Mouse (Mus musculus) thymus, adult 18-20 months (tissue): Measurements from ENCODE around the gene Lrp8.

Experiments used
- DNase-seq, 2 experiments: peaks; one replicate each; pipeline ENCODE4 v3.0.0; 2022; ENCODE audit warnings: mixed read lengths in 2 of 2

Lrp8 gene

DNA sequence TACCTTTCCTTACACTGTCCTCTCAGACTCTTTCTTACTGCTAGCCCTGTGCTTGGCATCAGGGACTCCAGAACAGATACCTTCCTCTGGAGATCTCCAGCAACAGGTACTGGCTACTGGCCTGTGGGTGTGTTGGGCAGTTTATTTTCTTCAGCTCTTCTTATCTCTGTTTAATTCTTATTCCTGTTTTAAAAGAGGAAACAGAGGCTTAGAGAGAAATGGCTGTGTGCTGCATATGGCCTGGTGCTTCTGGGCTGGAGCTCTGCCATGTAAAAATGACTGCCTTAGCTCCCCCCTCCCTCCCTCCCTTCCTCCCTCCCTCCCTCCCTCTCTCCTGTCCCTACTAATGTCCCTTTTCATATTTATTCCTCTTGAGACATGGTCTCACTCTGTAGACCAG, 6.6 kb downstream of the Lrp8 start:
- no peak for DNase-seq

DNA sequence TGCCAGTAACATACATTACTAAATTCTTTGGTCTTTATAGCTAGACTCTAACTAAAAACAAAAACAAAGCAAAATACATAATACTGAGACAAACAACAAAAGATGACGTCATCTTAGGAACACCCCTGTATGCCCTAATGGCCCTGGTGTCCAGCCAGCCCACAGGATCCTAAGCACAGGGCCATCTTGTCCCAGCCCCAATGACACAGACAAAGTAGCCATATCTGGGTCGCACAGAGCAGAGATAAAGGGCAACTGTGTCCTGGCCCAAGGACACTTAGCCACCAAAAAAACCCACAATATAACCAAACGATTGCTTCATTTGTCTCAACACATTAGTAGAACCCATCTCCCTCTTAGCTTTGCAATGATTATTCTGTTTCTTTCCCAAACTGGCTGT, 8.9 kb downstream of the Lrp8 start:
- DNase-seq = no peak

DNA sequence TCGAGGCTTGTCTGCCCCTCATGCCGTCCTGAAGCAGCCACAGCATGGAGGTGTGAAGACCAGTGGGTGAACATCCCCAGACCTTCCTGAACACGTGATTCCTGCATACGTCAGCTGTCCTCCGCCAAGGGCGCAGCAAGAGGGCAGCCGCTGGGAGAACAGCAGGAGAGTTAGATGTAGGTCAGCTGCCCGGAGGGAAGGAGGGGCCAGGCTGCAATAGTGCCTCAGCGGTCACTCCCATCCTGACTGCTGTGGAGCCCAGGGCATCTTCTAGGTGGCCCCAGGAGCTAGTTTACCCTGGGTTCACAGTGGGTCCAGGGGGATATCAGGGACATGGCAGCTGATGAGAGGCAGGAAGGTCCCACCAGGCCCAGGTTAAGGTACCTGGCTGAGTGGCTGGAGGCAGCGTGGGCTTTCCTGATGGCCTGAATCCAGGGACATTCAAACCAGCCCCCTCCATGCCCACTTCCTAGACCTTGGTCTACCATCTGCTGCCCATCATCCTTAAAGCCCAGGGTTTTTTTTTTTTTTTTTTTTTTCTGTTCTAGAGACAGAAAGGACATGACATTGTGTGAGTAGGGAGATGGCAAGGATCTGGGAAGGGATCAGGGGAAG, 9.8 kb downstream of the Lrp8 start:
- no peak for DNase-seq

DNA sequence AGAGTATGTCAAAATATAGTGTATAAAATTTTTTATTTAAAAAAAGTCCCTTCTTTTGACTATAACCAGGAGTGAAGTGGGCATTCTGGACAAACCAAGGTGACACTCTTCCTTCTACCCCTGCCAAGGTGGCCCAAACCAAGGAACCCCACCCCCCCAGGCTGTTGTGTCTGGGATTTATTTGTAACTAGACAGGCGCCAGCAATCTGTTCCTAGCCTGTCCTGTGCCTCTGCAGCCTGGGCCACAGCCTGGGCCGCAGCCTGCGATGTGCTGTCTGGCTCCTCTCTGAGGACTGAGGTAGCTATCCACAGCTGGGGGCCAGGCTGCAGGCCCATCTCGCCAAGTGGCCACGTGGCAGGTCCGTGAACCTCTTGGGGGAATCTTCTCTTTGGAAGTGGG, 10.3 kb downstream of the Lrp8 start:
- no peak for DNase-seq

DNA sequence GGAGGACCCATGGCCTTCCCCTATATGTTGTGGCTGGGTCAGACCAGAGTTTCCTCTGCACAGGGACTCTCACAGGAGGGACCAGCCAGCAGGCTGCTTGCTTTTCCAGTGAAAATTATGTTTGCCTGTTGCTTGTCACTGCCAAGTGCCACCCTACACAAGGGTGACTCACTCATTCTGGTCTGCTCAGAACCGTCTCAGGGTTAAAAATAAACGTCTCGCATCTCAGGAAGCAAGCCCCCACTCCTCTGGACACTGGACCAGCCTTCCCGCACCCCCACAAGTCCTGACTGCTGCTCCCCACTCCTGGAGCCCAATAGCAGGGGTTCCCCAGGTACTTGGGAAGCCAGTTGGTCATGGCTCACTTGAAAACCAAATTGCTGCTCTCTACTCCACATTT, 14.4 kb downstream of the Lrp8 start:
- DNase-seq = no peak

DNA sequence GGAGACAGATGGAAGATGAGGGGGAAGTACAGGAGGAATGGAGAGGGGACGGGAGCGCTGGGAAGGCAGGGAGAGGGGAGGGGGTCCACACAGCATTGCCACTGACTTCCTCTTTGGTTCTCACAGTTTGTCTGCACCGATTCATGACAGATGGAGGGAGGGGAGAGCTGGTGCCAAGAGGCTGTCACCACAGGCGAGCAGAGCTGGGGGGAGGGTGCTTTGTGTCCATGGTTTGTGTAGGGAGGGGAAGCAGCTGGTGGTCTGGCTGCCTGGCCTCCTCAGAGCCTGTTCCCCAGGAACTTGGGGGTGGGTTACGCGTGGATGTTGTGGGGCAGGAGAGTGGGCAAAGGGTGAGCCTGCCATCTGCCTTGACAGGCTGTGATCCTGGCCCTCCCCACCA, 15.4 kb downstream of the Lrp8 start:
- no peak for DNase-seq

DNA sequence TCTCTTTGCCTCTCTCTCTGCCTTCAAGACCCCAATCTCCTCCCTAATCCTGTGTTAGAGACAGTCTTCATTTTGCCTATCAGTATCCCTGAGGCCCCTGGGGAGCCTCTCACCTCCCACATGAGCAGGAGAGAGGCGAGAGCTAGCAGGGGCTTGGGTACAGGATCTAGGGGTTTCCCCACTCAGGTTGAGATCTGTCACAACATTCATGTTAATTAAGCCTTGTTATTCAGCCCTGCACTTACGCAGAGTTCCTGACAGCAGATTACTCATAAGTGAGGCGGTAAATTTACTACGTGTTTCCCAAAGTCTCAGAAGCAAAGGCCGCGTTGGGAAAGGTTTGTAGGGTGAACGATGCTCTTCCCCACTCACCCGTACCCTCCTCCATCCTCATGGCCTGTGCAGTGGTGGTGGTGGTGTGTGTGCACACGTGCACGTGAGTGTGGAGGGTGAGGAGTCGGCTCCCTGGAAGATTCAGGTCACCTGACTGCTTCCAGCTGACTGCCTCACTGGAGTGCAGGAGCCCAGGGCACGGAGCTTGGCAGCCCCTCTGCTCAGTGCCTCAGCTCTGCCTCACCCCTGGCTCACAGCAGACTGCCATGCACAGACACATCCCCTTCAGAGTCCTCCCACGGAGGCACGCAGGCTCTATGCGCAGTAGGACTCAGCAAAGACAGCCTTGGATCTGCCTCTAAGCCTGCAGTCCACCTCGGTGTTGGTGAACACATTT, 18.1 kb downstream of the Lrp8 start:
- DNase-seq = no peak

DNA sequence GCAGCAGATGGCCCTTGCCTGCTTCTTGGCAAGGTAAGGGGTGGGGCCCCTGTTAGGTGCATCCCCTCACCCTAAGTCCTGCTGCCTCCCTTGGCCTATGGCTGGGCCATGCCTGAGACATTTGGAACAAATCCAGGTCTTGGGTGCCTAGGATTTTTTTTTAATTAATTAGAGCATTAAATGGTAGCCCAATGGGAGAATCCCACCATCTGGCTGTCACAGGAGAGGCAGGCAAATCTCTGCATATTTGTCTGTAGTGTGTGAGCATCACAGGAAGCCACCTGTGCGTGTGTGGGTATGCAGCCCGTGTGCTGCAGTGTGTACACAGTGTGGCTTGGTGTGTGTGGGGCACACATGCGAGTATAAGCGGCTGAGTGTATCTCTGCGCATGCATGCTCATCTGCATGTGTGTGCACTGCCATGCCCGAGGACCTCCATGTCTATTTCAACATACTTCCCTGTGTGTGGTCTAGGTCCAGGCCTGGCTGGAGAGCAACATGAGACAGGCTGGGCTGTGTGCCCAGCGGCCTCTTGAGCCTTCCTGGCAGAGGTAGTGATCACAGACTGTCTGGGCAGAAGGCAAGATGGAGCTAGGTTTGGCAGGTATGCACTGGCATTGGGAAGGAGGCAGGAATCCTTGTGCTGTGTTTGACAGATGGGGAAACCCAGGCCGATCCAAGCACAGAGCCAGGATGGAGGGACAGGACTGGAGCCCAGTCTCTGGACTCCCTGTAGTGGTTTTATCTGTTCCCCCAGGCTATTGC, 19.0 kb downstream of the Lrp8 start:
- no peak for DNase-seq

DNA sequence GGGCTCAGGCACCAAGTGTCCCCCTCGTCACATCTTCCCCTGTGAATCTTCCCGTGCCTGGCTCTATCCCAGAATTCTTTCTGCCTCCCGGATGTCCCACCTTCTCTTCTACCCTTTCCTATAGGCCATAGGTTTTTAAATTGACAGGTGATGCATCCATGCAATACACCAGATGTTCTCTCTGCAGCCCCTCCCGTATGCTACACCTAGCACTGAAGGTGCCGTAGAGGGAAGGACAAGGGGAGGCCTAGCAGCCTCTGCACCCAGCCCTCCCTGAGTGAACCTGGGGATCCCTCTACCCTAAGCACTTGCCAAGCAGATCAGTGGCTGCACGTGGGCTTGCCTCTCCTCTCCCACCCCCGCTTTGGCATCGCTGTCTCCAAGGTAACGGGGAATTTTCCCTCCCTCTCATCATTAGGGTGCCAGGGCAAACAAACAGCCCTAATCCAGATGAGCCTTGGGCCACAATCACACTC, 20.9 kb downstream of the Lrp8 start:
- no peak for DNase-seq

DNA sequence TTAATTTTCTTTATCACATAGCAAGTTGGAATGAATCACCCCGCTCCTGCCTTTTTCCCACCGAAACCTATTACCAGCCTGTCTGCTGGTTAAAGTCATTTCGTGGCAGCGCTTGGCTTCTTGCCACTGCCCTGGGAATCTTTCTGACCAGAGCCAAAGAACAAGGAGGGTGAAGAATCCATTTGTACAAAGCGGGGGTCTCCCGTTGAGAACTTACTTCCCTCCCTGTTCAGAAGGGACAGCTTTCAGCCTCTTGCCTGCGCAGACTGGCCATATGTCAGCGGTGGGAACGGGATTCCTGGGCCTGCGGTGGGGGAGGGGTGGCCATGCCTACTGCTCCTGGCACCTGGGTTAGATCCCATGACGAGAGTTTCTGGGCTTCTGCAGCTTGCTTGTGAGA, 21.4 kb downstream of the Lrp8 start:
- DNase-seq = no peak

DNA sequence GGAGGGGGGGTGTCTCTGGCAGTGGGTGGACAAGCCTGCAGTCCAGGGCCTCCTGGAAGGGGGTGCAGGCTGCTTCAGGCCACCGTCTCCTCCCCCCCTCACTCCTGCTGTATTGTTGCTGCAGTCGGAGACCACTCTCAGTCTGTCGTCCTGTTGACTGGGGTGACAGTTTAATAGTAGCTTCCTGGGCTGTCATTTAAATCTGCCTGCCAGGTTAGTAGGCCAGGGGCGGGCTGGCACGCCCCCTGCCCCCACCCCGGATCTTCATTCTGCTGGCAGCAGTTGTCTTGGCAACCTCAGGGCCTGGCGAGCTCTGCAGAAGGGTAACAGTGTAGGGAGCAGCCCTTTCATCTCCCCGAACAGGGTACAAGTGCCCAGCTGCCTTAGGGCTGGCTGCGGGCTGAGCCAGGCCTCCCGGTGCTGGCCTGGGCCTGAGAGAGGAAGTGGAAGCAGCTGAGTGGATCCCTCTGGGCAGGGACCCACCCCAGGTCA, 26.7 kb downstream of the Lrp8 start:
- DNase-seq = peak in 1 of 2 experiments; percentile 9

DNA sequence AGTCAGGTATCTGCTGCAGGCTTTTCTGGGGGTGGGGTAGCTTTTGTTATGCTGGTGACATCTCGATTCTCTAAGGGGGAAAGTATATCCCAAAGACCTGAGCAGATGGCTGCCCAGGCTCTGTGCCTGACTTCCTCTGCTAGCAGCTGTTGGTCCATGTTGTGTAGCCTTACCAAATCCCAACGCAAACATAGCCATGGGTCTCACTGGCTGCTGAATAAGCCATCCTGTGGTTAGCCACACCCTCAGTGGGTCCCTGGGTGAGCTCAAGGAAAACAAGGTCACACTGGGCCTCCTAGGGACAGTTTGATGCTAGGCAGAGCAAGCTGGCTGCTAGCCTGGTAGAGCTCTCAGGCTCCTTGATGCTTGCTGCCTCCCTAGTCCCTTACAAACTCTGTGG, 27.6 kb downstream of the Lrp8 start:
- no peak for DNase-seq

DNA sequence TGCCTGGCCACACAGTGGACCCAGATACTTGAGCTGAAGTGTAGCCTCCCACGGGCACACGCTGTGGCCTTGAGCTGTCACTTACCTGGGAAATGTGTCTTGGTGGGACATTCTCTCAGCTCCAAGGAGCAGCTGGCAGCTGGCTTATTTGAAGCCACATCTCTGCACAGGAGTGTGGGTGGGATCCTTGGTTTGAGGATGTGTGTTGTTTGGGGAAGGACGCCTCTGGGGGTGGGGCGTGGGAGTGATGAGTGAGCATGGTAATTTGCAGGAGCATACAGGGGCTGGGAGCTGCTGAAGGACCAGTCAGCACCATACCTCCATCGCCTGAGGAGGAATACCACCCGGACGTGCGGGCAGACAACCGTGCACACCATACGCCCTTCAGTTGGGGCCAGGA, 28.1 kb downstream of the Lrp8 start:
- DNase-seq = no peak

DNA sequence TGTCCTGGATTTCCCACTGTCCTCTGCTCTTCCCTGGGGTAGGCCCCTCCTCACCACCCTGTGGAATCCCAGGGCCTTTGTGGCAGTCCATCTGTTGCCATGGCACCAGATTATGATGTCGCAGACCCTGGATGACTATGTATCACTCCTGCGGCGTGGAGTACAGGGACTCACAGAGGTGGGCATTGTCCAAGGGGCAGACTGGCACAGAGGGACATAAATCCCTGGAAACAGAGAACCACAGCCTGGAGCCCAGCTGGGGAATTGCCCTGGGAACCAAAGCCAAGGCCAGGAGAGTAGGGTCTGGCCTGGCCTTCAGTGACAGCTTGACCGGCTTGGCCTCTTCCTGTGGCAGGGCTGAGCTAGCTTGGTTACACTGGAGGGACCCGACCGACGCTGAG, 28.8 kb downstream of the Lrp8 start:
- DNase-seq = no peak

DNA sequence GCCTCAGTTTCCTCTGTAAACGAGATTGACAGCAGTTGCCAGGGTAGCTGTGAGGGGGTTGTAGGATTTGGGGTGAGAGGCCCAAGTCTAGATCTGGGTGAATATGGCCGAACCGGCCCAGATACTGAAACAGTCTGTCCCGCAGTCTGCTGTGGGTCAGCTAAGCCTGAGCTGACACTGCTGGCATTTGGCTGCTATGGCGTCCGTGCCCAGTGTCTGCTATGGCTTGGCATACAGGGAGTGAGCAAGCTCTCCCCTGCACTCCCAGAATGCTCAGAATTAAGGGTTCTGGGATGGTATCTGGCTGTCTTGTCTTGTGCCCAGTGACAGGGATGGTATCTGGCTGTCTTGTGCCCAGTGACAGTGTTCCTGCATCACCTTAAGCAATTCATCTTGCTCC, 29.6 kb downstream of the Lrp8 start:
- no peak for DNase-seq

DNA sequence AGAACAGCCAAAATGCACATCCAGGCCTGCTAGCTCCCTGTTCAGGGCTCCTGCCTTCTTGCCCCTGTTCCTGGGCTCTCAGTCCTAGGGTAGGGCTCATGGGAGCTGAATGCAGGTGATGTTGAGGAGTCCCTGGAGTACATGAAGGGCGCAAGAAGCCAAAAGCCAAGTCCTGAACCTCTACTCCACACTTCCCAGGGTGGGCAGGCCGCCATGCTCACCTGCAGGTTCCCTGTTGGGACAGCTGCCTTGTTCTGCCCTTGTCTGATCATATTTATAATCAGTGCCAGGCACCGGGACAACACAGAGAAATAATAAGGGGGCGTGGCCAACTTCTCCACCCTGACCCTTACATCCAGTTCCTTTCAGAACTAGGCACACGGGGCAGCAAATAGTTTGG, 31.5 kb downstream of the Lrp8 start:
- DNase-seq = no peak

DNA sequence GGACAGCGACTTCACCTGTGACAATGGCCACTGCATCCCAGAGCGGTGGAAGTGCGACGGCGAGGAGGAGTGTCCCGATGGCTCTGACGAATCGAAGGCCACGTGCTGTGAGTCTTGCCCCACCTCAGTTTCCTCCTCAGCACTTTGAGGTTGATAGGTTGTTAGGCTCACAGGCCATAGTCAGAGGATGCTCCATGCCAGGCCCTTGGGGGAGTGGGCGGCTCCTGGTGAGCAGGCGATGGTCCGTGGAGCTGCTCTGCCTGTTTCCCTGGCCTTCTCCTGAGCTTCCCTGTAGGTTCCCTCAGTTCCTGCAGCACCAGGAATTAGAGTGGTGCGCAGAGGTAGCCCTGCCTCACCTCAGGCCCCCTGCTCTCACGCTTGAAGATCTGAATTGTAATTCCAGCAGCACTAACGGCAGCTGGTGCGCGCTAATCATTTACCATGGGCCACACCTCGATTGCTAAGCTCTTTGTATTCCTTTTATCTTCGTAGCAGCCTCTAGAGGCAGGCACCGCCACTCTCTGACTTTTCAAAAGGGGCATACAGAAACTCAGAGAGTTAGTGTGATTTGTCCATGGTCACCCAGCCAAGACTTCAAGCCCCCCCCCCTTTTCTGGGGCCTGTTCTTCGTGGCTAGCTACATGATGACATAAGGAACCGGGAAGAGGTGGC, 32.7 kb downstream of the Lrp8 start:
- no peak for DNase-seq

DNA sequence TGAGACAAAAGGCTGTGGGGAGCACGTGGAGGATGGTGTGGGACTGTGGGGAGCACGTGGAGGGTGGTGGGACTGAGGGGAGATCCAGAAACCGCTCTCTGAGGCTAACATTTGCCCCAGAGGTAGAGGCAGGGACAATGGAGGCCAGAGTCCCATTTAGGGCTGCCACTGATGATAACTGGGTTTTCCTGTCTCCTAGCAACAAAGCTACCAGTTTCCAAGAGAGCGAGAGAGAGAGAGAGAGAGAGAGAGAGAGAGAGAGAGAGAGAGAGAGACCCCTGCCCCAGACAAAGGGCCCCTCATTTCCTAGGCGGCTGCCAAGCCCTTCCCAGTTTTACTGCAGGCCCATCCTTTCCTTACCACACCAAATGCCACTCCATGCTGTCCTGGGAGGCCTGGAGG, 33.4 kb downstream of the Lrp8 start:
- DNase-seq = no peak

DNA sequence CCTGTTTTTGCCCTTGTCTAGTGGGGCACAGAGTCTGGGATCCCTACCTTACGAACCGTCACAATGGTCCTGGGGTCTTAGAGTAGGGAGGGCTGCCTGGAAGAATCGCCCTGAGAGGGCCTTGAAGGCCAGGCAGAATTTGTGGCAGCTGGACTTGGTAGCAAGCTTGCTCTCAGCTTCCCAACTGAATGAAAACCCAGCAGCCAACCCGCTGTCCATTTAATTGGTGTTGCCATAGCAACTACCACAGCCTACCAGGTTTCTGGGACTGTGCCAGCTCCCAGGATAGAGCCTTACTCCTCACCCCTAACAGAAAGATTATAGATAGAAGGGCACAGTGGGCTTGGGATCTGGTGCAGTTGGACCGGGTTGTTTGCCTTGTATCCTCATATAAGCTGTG, 34.7 kb downstream of the Lrp8 start:
- DNase-seq = no peak

DNA sequence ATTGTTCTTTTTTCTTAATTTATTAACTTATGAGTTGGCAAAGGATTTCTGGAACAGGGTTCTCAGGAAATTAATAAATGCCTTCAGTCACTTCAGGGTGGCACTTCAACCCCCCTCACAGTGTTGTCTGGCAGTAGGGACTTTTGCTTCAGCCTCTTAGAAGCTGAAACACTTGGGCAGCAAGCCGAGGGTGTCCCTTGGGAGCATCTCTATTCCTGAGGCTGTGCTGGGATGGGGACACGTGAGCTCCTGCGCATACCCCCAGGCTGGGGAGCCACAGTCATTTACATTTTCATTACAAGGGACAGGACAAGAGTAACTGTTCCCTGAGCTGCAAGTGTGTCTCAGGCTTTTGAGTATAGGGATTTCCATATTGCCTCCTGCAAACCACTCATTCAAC, 35.8 kb downstream of the Lrp8 start:
- DNase-seq = no peak

DNA sequence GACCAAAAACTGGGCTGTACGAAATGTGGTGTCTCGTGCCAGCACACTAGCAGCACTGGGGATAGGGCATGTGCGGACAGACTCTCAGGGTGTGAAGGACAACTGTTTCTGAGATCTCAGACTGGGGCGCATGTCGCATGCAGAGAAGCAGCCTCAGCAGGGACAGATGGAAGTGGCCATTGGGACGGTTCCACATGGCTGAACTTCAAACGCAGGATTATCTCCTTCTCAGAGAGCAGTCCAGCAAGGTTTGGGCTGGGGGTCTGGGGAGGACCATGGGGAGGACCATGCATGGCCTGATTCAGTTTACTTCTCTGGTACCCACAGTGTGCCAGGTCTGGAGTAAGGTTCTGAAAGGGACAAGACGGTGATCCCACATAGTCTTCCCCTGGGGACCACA, 41.6 kb downstream of the Lrp8 start:
- no peak for DNase-seq

DNA sequence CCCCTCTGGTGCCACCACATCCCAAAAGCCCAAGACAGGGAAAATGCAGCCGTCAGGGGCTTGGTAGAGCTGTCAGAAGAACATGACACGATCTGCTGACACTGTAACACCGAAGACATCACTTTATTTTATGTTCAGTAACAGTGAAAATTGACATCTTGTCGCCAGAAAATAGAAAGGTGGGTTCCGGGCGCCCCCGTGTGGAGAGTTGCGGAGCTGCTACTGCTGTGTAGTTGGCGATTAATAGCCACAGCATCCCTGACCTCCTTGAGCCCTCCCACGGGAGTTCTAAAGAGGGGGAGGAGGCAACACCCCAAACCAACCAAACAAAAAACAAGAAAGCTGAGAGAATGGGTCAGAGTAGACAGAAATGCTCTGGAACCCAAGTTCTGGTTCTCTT, 42.9 kb downstream of the Lrp8 start:
- peak in 1 of 2 experiments; percentile 28 for DNase-seq

DNA sequence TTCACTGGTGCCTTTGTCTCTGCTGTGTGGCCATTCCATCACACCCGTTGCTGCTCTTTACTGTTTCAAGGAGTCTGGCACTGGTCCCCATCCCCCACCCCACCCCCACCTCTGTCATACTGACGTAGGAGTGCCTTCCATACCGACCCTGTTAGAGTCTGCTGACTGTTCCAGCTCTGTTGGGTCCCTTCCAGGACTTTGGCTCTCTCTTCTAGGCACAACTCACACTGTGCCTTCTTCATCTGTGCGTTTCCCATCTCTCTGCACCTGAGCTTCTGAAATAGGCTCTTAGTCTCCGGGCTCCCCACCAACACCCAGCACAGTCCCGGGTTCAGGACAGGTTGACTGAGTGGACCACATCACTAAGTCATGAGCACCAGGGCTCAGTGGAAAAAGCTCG, 44.7 kb downstream of the Lrp8 start:
- DNase-seq = no peak
